Mouse (Mus musculus) spleen, adult 2 months (tissue): ENCODE results near the gene Pkd1l3.
A peak's percentile ranks its signal among the peaks of the same experiment; 100 is the strongest.

Source experiments
- CTCF ChIP-seq: fragments of 200-500 bp; IDR thresholded peaks from 2 replicates; pipeline ENCODE4 v1.5.1; 2011; ENCODE audit warnings: mild to moderate bottlenecking, inconsistent platforms; ENCODE audit not compliant: insufficient read depth, insufficient read length, insufficient replicate concordance; ENCODE audit errors: extremely low read depth
- POLR2A ChIP-seq: fragments of 200-500 bp; IDR thresholded peaks from 2 replicates; pipeline ENCODE4 v1.6.1; 2011; ENCODE audit warnings: low read depth, low read length, inconsistent platforms

DNA sequence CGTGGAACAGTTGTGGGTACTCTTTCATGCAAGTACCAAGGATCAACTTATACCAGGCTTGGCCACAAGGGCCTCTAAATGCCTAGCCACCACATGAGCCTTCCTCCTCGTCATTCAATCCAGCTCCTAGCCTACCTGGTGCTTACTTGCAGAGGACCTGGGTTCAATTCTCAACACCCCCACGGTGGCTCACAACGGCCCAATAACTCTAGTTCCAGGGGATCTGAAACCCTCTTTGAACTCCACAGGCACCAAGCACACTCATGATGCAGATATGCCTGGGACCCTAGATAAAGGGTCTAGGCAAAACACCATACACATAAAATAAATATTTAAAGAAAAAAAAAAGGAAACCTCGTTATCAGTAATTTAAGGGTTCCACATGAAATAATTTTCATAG, 77.5 kb downstream of the Pkd1l3 start:
- TF ChIP-seq POLR2A (no peak), CTCF (0 out of 2 replicates have a peak, but pooled peaks have one; percentile 2)
